In genomic region chr10:67247145-67247544, GRCm38 (mm10) we compare ENCODE assay signal across 8 mouse cellular contexts. TPM values are rescaled to one million over a fixed set of nuclear protein-coding genes. Genes with fewer than 3 reads are reported as not detected.
DNase-seq lines count a peak whose midpoint lies in the region; ATAC-seq lines count a peak whose summit lies in the region.

No protein-coding gene starts in this region.

- peak; percentile 73 for ATAC-seq in erythroid progenitor cell, adult 5-6 weeks (replicated peaks; ENCODE audit: low FRiP score, poor library complexity, severe bottlenecking)
- ATAC-seq in megakaryocyte, adult 5-6 weeks (ENCODE audit: poor library complexity, severe bottlenecking), result peak; percentile 67; the same call in 1 of the 2 replicates

- DNase-seq in cerebellum, postnatal 25 days, result peak; percentile 43 to 63
- DNase-seq in cerebellum, adult 11 months, result no peak
- peak; percentile 65 to 68 for DNase-seq in layer of hippocampus, postnatal 10 days (ENCODE audit: low spot score in 2 of 2)
- no peak for DNase-seq in layer of hippocampus, adult 9-10 months (ENCODE audit: low spot score)
- peak; percentile 85 for DNase-seq in R1 (ENCODE audit: low read depth, low spot score)
- DNase-seq in thymus, postnatal 36 days, result peak; percentile 46 to 54

RNA-seq across cellular contexts. Expression of gene Nrbf2, which starts 38.0 kb away (rescaled TPM):
- total RNA-seq in layer of hippocampus, postnatal 10 days (2021), result 10 to 100 TPM; 14.8 to 16.6 TPM
- 10.1 and 27.2 TPM in 2 replicates for total RNA-seq in erythroid progenitor cell, adult 5-6 weeks (2015; ENCODE audit: low replicate concordance)
- total RNA-seq in erythroid progenitor cell, adult 5-6 weeks (2017; ENCODE audit: low replicate concordance), result 2.8 and 18.2 TPM in 2 replicates
- 33.4 and 39.7 TPM in 2 replicates for total RNA-seq in megakaryocyte, adult 5-6 weeks (2015)
- 20.7 and 24.6 TPM in 2 replicates for total RNA-seq in megakaryocyte, adult 5-6 weeks (2017)

Comparison
In these comparisons a context has a peak if more than half of its experiments do, and no peak if none do; other contexts are left out.
1. DNase-seq: peak in cerebellum, postnatal 25 days (2 of 2), layer of hippocampus, postnatal 10 days (2 of 2), R1 (single experiment) and thymus, postnatal 36 days (2 of 2); none in cerebellum, adult 11 months (single experiment) and layer of hippocampus, adult 9-10 months (single experiment).